In genomic region chr16:44691561-44692141, GRCm38 (mm10) we compare ENCODE assay signal across 9 mouse cellular contexts. TPM values are rescaled to one million over a fixed set of nuclear protein-coding genes. Genes with fewer than 3 reads are reported as not detected.
DNase-seq lines count a peak whose midpoint lies in the region; ATAC-seq and TF ChIP-seq lines count a peak whose summit lies in the region.
"Had no signal": no experiment of that assay in that cellular context is flagged by ENCODE, and none has a peak within 500 bp of the region (broad histone marks: within the 10 kb centered on the region; RNA-seq: fewer than 3 reads in every experiment).

No protein-coding gene starts in this region.

- 0 out of 2 replicates have a peak overlapping the region, but pooled peaks have one; percentile 28 for H3K9ac ChIP-seq in lung, embryonic 16.5 days (ENCODE audit: low read length)

- H3K9me3 ChIP-seq in lung, embryonic 16.5 days (ENCODE audit: control insufficient read depth, low read length) = no peaks in the 10 kb centered on the region

- peaks cover 8% of the 10 kb centered on the region; the same call in 1 of the 2 replicates for H3K4me1 ChIP-seq in brown adipose tissue, adult 24 weeks (ENCODE audit: control insufficient read depth, insufficient read depth, insufficient read length, low read length)
- H3K4me1 ChIP-seq in lung, embryonic 16.5 days (replicated peaks; ENCODE audit: control insufficient read depth, insufficient read depth, low read length) = peaks cover 28% of the 10 kb centered on the region

- peak overlapping the region; percentile 19; the same call in 1 of the 2 replicates for H3K4me3 ChIP-seq in brown adipose tissue, adult 24 weeks (ENCODE audit: insufficient read depth, low read depth, low read length)
- peak overlapping the region; percentile 39 for H3K4me3 ChIP-seq in layer of hippocampus, adult 2 months
- H3K4me3 ChIP-seq in lung, embryonic 16.5 days (ENCODE audit: low read length) = peak overlapping the region; percentile 15; the same call in 1 of the 2 replicates
- H3K4me3 ChIP-seq: myocyte had no signal

- H3K4me2 ChIP-seq in lung, embryonic 16.5 days (ENCODE audit: low read depth, low read length) = peak overlapping the region; percentile 37

- intact Hi-C loops in heart, postnatal 25 days (cut with DNase I) = loop anchor here (10.0 kb wide), 1 partner anchor 47 kb away; no protein-coding TSS in a partner anchor

- no peaks in the 10 kb centered on the region for H3K27me3 ChIP-seq in lung, embryonic 16.5 days (ENCODE audit: control insufficient read depth, insufficient read depth, low read depth, low read length)
- H3K27me3 ChIP-seq in splenic B cell, adult 2 months (ENCODE audit: control insufficient read depth, insufficient read depth, low read length, poor library complexity, severe bottlenecking) = no peaks in the 10 kb centered on the region; the same call in 1 of the 2 replicates

- ATAC-seq in lung, embryonic 16.5 days (ENCODE audit: low read depth) = 0 out of 2 replicates have a peak, but pooled peaks have one; percentile 1

- DNase-seq in MN1 (ENCODE audit: low spot score) = peak; percentile 7
- DNase-seq in frontal cortex, postnatal 14 days (ENCODE audit: low spot score in 2 of 2) = peak; percentile 19 to 48
- DNase-seq in heart, postnatal 25 days (ENCODE audit: low spot score) = peak; percentile 34
- DNase-seq in layer of hippocampus, adult 2 months (ENCODE audit: low spot score in 2 of 2) = peak; percentile 30 to 65
- DNase-seq in splenic B cell, adult 2 months (ENCODE audit: low read depth, low spot score) = peak; percentile 10
- DNase-seq in Muller cell, postnatal 12 days (ENCODE audit: inconsistent ontology term) = no peak

- 20% methylated on average over 17 of the region's 17 CpGs for WGBS in lung, embryonic 16.5 days

- 0 out of 2 replicates have a peak, but pooled peaks have one; percentile 5 for TF ChIP-seq CTCF in layer of hippocampus, adult 2 months (conservative IDR thresholded peaks at IDR 0.05)

- H3K27ac ChIP-seq in brown adipose tissue, adult 24 weeks (replicated peaks; ENCODE audit: low read depth, low read length) = no peak overlapping the region
- peak overlapping the region; percentile 25; the same call in 1 of the 2 replicates for H3K27ac ChIP-seq in layer of hippocampus, adult 2 months
- peak overlapping the region; percentile 88 for H3K27ac ChIP-seq in lung, embryonic 16.5 days (ENCODE audit: low read length)

- no peaks in the 10 kb centered on the region for H3K36me3 ChIP-seq in lung, embryonic 16.5 days (ENCODE audit: control insufficient read depth, insufficient read depth, low read length)
- no peaks in the 10 kb centered on the region for H3K36me3 ChIP-seq in splenic B cell, adult 2 months (ENCODE audit: control insufficient read depth, insufficient read depth, low read length, poor library complexity, severe bottlenecking)

RNA-seq across cellular contexts. Expression of gene Nepro, which starts 32.5 kb away (rescaled TPM):
- 4.0 and 6.1 TPM in 2 replicates for polyA plus RNA-seq in brown adipose tissue, adult 24 weeks (2012; ENCODE audit: insufficient read depth, insufficient read length, missing spikeins)
- 1 to 10 TPM; 3.5 to 4.2 TPM for total RNA-seq in heart, postnatal 25 days (2021)
- 1 to 10 TPM; 5.7 to 6.5 TPM for total RNA-seq in layer of hippocampus, adult 2 months (2021)
- polyA plus RNA-seq in lung, embryonic 16.5 days (2015; fragmentation: Nextera tagmentation; extraction: Ambion mirVana) = 8.1 and 8.4 TPM in 2 replicates

RNA-seq across cellular contexts. Expression of gene Gtpbp8, which starts 54.5 kb away (rescaled TPM):
- polyA plus RNA-seq in brown adipose tissue, adult 24 weeks (2012; ENCODE audit: insufficient read depth, insufficient read length, missing spikeins) = 33.0 and 34.8 TPM in 2 replicates
- total RNA-seq in heart, postnatal 25 days (2021) = 10 to 100 TPM in 1 of 2 experiments, 1 to 10 TPM in 1; 9.8 to 13.0 TPM
- 10 to 100 TPM; 29.6 to 31.9 TPM for total RNA-seq in layer of hippocampus, adult 2 months (2021)
- polyA plus RNA-seq in lung, embryonic 16.5 days (2015; fragmentation: Nextera tagmentation; extraction: Ambion mirVana) = 27.9 and 29.7 TPM in 2 replicates
